Mouse (Mus musculus) MN1 (cell line): ENCODE measurements around the gene Epha2.

ENCODE experiments used
- DNase-seq: peaks from one replicate; pipeline ENCODE4 v3.0.0-alpha.2; 2016; ENCODE audit warnings: low spot score

Epha2 gene

GRCm38 (mm10) chr4:141372426-141372825 lies 71.4 kb downstream of the Epha2 start:
- DNase-seq, result no peak
